Mouse (Mus musculus) heart, adult 18-20 months (tissue): Measurements from ENCODE around the gene Gdpd4. TPM values are rescaled to one million over a fixed set of nuclear protein-coding genes. Genes with fewer than 3 reads are reported as not detected.

Experiments
- DNase-seq, 2 experiments: peaks; one replicate each; pipeline ENCODE4 v3.0.0; 2021 to 2022; ENCODE audit warnings: mixed read lengths in 1 of 2
- long read RNA-seq, 2 experiments: library from polyadenylated mRNA; stranded (forward); transcript quantifications; one replicate each; pipeline ENCODE4 v2.0.0; 2021
- total RNA-seq, 2 experiments: library from RNA; stranded (reverse); gene quantifications; 2 replicates each; pipeline ENCODE4 v1.2.3; 2021

The Gdpd4 gene
- total RNA-seq, result not detected
- long read RNA-seq, experiment 1, result 0 reads
- long read RNA-seq, experiment 2, result 0 reads

GRCm38 (mm10) chr7:97919742-97920141 is at the start of gene Gdpd4:
TSS of gene Gdpd4 (plus strand) at chr7:97919955.
- no peak for DNase-seq

- DNase-seq, result no peak
Observed at GRCm38 (mm10) chr7:97872396-97872795, 47.4 kb upstream of the Gdpd4 start.

- no peak for DNase-seq
Observed at GRCm38 (mm10) chr7:97873317-97873716, 46.4 kb upstream of the Gdpd4 start.

GRCm38 (mm10) chr7:97877846-97878538 is 41.8 kb upstream of the Gdpd4 start:
- DNase-seq, result no peak

- no peak for DNase-seq
Observed at GRCm38 (mm10) chr7:97911646-97912045, 8.1 kb upstream of the Gdpd4 start.

- DNase-seq, result no peak
Observed at GRCm38 (mm10) chr7:97914833-97915516, 4.8 kb upstream of the Gdpd4 start.

- DNase-seq, result no peak
Observed at GRCm38 (mm10) chr7:97925819-97926218, 6.1 kb downstream of the Gdpd4 start.

- no peak for DNase-seq
Observed at GRCm38 (mm10) chr7:97926978-97927377, 7.2 kb downstream of the Gdpd4 start.

GRCm38 (mm10) chr7:97944485-97944884 is 24.7 kb downstream of the Gdpd4 start:
- no peak for DNase-seq

- no peak for DNase-seq
Observed at GRCm38 (mm10) chr7:97972486-97972885, 52.7 kb downstream of the Gdpd4 start.

- DNase-seq, result peak; percentile 31 to 60
Observed at GRCm38 (mm10) chr7:97977463-97977862, 57.7 kb downstream of the Gdpd4 start.

GRCm38 (mm10) chr7:97984108-97984834 is 64.5 kb downstream of the Gdpd4 start:
- peak in 1 of 2 experiments; percentile 6 for DNase-seq

GRCm38 (mm10) chr7:98002617-98003016 is 82.9 kb downstream of the Gdpd4 start:
- no peak for DNase-seq

GRCm38 (mm10) chr7:98048101-98048824 is 128.5 kb downstream of the Gdpd4 start:
- DNase-seq, result no peak

- peak; percentile 20 to 58 for DNase-seq
Observed at GRCm38 (mm10) chr7:98051980-98052379, 132.2 kb downstream of the Gdpd4 start.

GRCm38 (mm10) chr7:98054461-98054860 is 134.7 kb downstream of the Gdpd4 start:
- no peak for DNase-seq

- no peak for DNase-seq
Observed at GRCm38 (mm10) chr7:98054942-98055341, 135.2 kb downstream of the Gdpd4 start.

GRCm38 (mm10) chr7:98066229-98066628 is 146.5 kb downstream of the Gdpd4 start:
- DNase-seq, result no peak

GRCm38 (mm10) chr7:98071620-98072019 is 151.9 kb downstream of the Gdpd4 start:
- peak; percentile 77 to 91 for DNase-seq

GRCm38 (mm10) chr7:98077453-98077852 is 157.7 kb downstream of the Gdpd4 start:
- no peak for DNase-seq

- DNase-seq, result peak in 1 of 2 experiments; percentile 27
Observed at GRCm38 (mm10) chr7:98082376-98082775, 162.6 kb downstream of the Gdpd4 start.
